ENCODE assay signal across 8 mouse cellular contexts in genomic region chr2:24852408-24852807, GRCm38 (mm10).
DNase-seq lines count a peak whose midpoint lies in the region; ATAC-seq and TF ChIP-seq lines count a peak whose summit lies in the region.

No protein-coding gene starts in this region.

- H3K9me3 ChIP-seq in forebrain, postnatal 0 days (ENCODE audit: low read length), result no peaks in the 10 kb centered on the region
- no peaks in the 10 kb centered on the region for H3K9me3 ChIP-seq in forebrain, embryonic 15.5 days
- H3K9me3 ChIP-seq in midbrain, embryonic 11.5 days (ENCODE audit: control insufficient read depth, low read length), result no peaks in the 10 kb centered on the region
- no peaks in the 10 kb centered on the region for H3K9me3 ChIP-seq in midbrain, embryonic 13.5 days
- no peaks in the 10 kb centered on the region for H3K9me3 ChIP-seq in midbrain, postnatal 0 days (ENCODE audit: low read length)

- peak; percentile 47 for DNase-seq in forebrain, postnatal 0 days
- no peak for DNase-seq in midbrain, embryonic 11.5 days (ENCODE audit: low spot score, missing footprints)
- peak; percentile 46 to 54 for DNase-seq in cerebellum, postnatal 14 days
- DNase-seq in midbrain, postnatal 0 days (ENCODE audit: low spot score), result peak; percentile 60
- DNase-seq in left cerebral cortex, adult 9 months (ENCODE audit: low spot score in 2 of 2), result no peak
- no peak for DNase-seq in urinary bladder, postnatal 25 days (ENCODE audit: low spot score)

- H3K27me3 ChIP-seq in forebrain, postnatal 0 days (ENCODE audit: insufficient read depth, low read length), result no peaks in the 10 kb centered on the region
- H3K27me3 ChIP-seq in forebrain, embryonic 15.5 days, result no peaks in the 10 kb centered on the region
- H3K27me3 ChIP-seq in midbrain, embryonic 11.5 days (ENCODE audit: control insufficient read depth, insufficient read depth, low read length), result no peaks in the 10 kb centered on the region
- no peaks in the 10 kb centered on the region for H3K27me3 ChIP-seq in midbrain, embryonic 13.5 days
- H3K27me3 ChIP-seq in midbrain, postnatal 0 days (ENCODE audit: insufficient read depth, low read length), result no peaks in the 10 kb centered on the region

- no peak overlapping the region for H3K4me3 ChIP-seq in forebrain, postnatal 0 days (ENCODE audit: low read depth, low read length)
- no peak overlapping the region for H3K4me3 ChIP-seq in forebrain, embryonic 15.5 days
- H3K4me3 ChIP-seq in midbrain, embryonic 11.5 days (ENCODE audit: low read depth, low read length), result no peak overlapping the region
- H3K4me3 ChIP-seq in midbrain, embryonic 13.5 days (replicated peaks), result no peak overlapping the region
- H3K4me3 ChIP-seq in midbrain, postnatal 0 days (ENCODE audit: low read depth, low read length), result no peak overlapping the region

- WGBS in forebrain, postnatal 0 days, result 67% methylated on average over 5 of the region's 5 CpGs
- 73% methylated on average over 5 of the region's 5 CpGs for WGBS in forebrain, embryonic 15.5 days
- 78% methylated on average over 5 of the region's 5 CpGs for WGBS in midbrain, embryonic 11.5 days
- WGBS in midbrain, embryonic 13.5 days, result 78% methylated on average over 5 of the region's 5 CpGs
- WGBS in midbrain, postnatal 0 days, result 69% methylated on average over 5 of the region's 5 CpGs

- H3K4me2 ChIP-seq in forebrain, postnatal 0 days (ENCODE audit: low read depth), result no peak overlapping the region
- H3K4me2 ChIP-seq in forebrain, embryonic 15.5 days (replicated peaks), result no peak overlapping the region
- no peak overlapping the region for H3K4me2 ChIP-seq in midbrain, embryonic 11.5 days
- H3K4me2 ChIP-seq in midbrain, embryonic 13.5 days (replicated peaks), result no peak overlapping the region
- H3K4me2 ChIP-seq in midbrain, postnatal 0 days (ENCODE audit: low read depth, low read length, poor library complexity, severe bottlenecking), result no peak overlapping the region

- peak; percentile 69 for TF ChIP-seq CTCF in forebrain, postnatal 0 days (IDR thresholded peaks at IDR 0.05; ENCODE audit: low read depth)
- TF ChIP-seq CTCF in midbrain, postnatal 0 days (IDR thresholded peaks at IDR 0.05), result peak; percentile 81

- H3K4me1 ChIP-seq in forebrain, postnatal 0 days (ENCODE audit: insufficient read depth), result no peaks in the 10 kb centered on the region
- H3K4me1 ChIP-seq in forebrain, embryonic 15.5 days, result no peaks in the 10 kb centered on the region
- H3K4me1 ChIP-seq in midbrain, embryonic 11.5 days (ENCODE audit: control insufficient read depth, insufficient read depth, low read length), result no peaks in the 10 kb centered on the region
- no peaks in the 10 kb centered on the region for H3K4me1 ChIP-seq in midbrain, embryonic 13.5 days (replicated peaks)
- H3K4me1 ChIP-seq in midbrain, postnatal 0 days (ENCODE audit: insufficient read depth, low read length), result no peaks in the 10 kb centered on the region

- peak; percentile 65; the same call in 1 of the 2 replicates for ATAC-seq in forebrain, postnatal 0 days
- ATAC-seq in forebrain, embryonic 15.5 days (replicated peaks), result no peak
- 0 out of 2 replicates have a peak, but pooled peaks have one; percentile 33 for ATAC-seq in midbrain, embryonic 11.5 days (ENCODE audit: low FRiP score)
- no peak for ATAC-seq in midbrain, embryonic 13.5 days
- no peak for ATAC-seq in midbrain, postnatal 0 days (ENCODE audit: low FRiP score)

- H3K9ac ChIP-seq in forebrain, postnatal 0 days, result no peak overlapping the region
- H3K9ac ChIP-seq in forebrain, embryonic 15.5 days (replicated peaks), result no peak overlapping the region
- H3K9ac ChIP-seq in midbrain, embryonic 11.5 days (ENCODE audit: low read length), result no peak overlapping the region
- H3K9ac ChIP-seq in midbrain, embryonic 13.5 days (replicated peaks), result no peak overlapping the region
- H3K9ac ChIP-seq in midbrain, postnatal 0 days (replicated peaks; ENCODE audit: low read length, poor library complexity, severe bottlenecking), result no peak overlapping the region

- H3K36me3 ChIP-seq in forebrain, postnatal 0 days (ENCODE audit: insufficient read depth), result peaks cover 49% of the 10 kb centered on the region
- peaks cover 60% of the 10 kb centered on the region for H3K36me3 ChIP-seq in forebrain, embryonic 15.5 days
- peaks cover 12% of the 10 kb centered on the region for H3K36me3 ChIP-seq in midbrain, embryonic 11.5 days (ENCODE audit: control insufficient read depth, insufficient read depth, low read length)
- H3K36me3 ChIP-seq in midbrain, embryonic 13.5 days, result peaks cover 69% of the 10 kb centered on the region
- H3K36me3 ChIP-seq in midbrain, postnatal 0 days (ENCODE audit: insufficient read depth, low read length), result peaks cover 30% of the 10 kb centered on the region

- H3K27ac ChIP-seq in forebrain, postnatal 0 days (ENCODE audit: low read depth, low read length), result no peak overlapping the region
- H3K27ac ChIP-seq in forebrain, embryonic 15.5 days (replicated peaks), result no peak overlapping the region
- H3K27ac ChIP-seq in midbrain, embryonic 11.5 days (ENCODE audit: low read depth, low read length), result no peak overlapping the region
- H3K27ac ChIP-seq in midbrain, embryonic 13.5 days, result no peak overlapping the region; the same call in 1 of the 2 replicates
- 0 out of 2 replicates have a peak overlapping the region, but pooled peaks have one; percentile 43 for H3K27ac ChIP-seq in midbrain, postnatal 0 days (ENCODE audit: low read depth, low read length)

Comparison
In these comparisons a context has a peak if more than half of its experiments do, and no peak if none do; other contexts are left out.
1. ATAC-seq: peak in forebrain, postnatal 0 days (single experiment) and midbrain, embryonic 11.5 days (single experiment); none in forebrain, embryonic 15.5 days (single experiment), midbrain, embryonic 13.5 days (single experiment) and midbrain, postnatal 0 days (single experiment).
2. DNase-seq: peak in forebrain, postnatal 0 days (single experiment), cerebellum, postnatal 14 days (2 of 2) and midbrain, postnatal 0 days (single experiment); none in midbrain, embryonic 11.5 days (single experiment), left cerebral cortex, adult 9 months (0 of 2) and urinary bladder, postnatal 25 days (single experiment).